Mouse (Mus musculus): Measurements from ENCODE around the gene Hnrnpc. TPM values are rescaled to one million over a fixed set of nuclear protein-coding genes. Genes with fewer than 3 reads are reported as not detected.
A peak's percentile ranks its signal among the peaks of the same experiment; 100 is the strongest.

The Hnrnpc gene
- 100 to 1,000 TPM; 414 to 423 TPM for polyA plus RNA-seq (2017; shearing (Covaris generic))

- ATAC-seq, result peak; percentile 93
Measured at GRCm38 (mm10) chr14:52103856-52104676, at the start of gene Hnrnpc. Gene Hnrnpc, minus strand, starts transcription at chr14:52104028.

DNA sequence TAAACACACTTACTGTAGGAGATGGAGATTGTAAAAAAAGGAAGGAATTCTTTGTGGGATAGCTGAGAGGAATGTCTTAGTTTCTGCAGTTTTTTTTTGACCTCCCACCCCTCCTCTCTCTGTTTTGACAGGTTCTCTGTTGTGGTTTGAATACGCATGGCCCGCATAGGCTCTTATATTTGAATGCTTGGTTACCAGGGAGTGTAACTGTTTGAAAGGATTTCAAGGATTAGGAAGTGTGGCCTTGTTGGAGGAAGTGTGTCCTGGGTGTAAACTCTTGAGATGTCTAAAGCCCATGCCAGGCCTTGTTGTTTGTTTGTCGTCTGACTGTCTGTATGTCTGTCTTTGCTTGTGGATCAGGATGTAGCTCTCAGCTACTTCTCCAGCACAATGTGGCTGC lies 48.8 kb upstream of the Hnrnpc start:
- no peak for ATAC-seq

DNA sequence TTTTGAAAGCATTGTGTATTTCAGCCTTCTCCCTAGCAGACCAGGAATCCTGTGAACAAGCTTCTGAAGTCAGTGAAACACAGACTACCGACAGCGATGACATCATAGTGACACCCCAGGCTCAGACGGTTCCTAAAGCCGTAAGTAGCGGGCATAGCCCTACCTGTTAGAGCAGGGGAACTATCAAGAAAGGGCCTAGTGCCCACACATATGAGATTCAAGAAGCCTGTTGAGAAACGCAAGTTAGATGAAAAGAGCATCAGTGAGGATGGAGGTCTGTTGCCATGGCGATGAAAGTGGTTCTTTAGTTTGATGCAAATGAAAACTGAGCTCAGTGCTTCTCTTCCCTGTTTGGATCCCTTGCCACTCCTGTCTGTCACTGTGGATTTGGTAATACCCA lies 48.4 kb upstream of the Hnrnpc start:
- ATAC-seq, result no peak

- no peak for ATAC-seq
Measured at GRCm38 (mm10) chr14:52149888-52150287, 46.1 kb upstream of the Hnrnpc start.

- peak; percentile 43 for ATAC-seq
Measured at GRCm38 (mm10) chr14:52146540-52146939, 42.7 kb upstream of the Hnrnpc start.

DNA sequence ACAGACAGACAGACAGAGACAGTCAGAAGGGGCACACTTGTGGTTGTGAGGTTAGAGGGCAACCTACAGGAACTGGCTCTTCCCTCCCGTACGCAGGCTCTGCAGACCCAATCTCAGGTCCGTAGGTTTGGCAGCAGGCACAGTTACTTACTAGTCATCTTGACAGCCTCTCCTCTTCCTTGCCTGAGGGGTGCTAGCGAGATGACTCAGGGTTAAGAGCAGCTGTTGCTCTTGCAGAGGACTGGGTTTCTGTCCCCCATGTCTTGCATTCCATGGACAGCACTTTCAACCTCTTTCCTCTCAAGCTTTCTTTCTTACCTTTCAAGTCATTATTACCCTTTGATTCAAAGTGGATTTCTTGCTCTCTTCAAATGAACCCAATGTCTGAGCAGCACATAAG lies 40.3 kb upstream of the Hnrnpc start:
- no peak for ATAC-seq

DNA sequence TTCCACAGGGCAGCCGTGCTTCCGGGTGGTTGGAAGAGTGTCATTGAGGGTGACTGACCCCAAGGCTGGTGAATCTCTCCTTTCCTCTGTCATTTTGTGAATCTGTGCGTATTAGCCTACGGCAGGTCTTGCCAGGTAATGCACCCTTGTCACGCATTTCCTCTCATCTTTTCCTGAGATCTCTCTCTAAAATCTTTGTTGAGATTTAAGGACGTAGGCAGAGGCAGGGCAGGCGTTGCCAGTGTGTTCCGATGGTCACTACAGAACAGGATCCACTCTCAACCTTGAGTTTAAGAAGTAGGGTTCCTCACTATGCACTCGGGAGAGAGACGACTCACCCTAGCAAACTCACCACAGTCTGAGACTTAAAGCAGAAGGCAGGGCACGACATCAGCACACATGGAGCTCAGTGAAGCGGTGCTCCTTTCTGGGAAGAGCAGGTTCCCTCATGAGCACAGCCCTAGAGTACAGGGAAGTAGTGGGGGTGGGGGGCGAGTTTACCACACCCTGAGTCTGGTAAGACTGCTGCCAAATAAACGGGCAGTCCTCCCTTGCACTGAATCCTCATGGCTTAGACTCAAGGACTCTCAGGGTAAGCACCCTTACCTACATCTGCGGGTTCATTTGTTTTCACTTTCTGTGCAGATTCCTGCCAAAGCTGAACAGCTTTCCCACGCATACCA lies 37.8 kb upstream of the Hnrnpc start:
- ATAC-seq, result no peak

DNA sequence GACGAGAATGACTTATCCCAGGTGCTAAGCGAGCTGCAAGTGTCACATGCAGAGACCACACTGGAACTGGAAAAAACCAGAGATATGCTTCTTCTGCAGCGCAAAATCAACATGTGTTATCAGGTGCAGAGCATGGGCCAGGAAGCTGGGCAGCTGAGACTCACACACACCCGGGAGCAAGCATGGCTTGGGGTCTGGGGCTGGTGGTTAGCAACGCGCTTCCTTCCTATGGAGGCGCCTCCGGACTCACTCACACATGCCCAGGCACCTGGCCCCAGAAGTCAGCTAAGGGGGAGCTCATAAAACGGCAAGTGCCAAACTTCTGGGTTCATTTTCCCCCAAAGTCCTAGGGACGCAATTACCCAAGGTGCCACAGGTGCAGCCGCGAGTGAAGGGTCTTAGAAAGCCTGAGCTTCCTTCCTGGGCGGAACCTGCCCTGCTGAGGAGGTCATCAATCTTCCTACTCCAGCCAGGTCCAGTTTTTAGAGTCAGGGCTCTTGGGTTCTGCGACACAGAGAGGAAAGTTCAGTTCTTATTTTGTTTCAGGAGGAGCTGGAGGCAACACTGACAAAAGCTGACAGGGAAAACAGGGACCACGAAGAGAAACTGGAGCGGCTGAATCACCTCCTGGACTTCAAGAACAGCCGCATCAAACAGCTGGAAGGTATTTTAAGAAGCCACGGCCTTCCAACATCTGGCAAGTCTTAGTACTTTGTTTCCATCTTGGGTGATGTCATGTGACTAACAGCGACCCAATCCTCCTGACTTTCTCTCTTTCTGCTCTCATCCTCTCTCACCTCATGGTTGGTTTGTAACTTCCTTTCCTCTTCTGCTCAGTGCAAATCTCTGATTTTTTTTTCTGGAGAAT lies 37.0 kb upstream of the Hnrnpc start:
- peak; percentile 96 for ATAC-seq

- ATAC-seq, result no peak
Measured at GRCm38 (mm10) chr14:52133584-52133983, 29.8 kb upstream of the Hnrnpc start.

GRCm38 (mm10) chr14:52124636-52125035 lies 20.8 kb upstream of the Hnrnpc start:
- no peak for ATAC-seq

- peak; percentile 48 for ATAC-seq
Measured at GRCm38 (mm10) chr14:52123918-52124317, 20.1 kb upstream of the Hnrnpc start.

GRCm38 (mm10) chr14:52120169-52120568 lies 16.3 kb upstream of the Hnrnpc start:
- ATAC-seq, result no peak

GRCm38 (mm10) chr14:52118823-52119608 lies 15.2 kb upstream of the Hnrnpc start:
- ATAC-seq, result peak; percentile 67

DNA sequence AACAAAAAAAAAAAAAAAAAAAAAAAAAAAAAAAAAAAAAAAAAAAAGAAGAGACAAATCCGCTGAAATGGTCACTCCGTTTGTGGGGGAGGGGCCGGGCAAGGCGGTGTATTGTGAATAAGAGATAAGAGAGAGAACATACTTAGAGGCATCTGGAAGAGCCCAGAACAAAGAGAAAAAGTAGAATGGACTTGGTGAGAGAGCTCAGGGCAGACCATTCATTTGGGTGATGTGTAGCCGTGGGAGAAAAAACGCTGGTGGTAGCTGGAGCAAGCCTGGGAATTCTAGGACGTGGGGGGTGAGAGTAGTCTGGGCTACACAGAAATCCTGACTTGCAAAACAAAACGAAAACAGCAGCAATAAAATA lies 14.6 kb upstream of the Hnrnpc start:
- ATAC-seq, result no peak

GRCm38 (mm10) chr14:52117241-52117640 lies 13.4 kb upstream of the Hnrnpc start:
- ATAC-seq, result no peak

DNA sequence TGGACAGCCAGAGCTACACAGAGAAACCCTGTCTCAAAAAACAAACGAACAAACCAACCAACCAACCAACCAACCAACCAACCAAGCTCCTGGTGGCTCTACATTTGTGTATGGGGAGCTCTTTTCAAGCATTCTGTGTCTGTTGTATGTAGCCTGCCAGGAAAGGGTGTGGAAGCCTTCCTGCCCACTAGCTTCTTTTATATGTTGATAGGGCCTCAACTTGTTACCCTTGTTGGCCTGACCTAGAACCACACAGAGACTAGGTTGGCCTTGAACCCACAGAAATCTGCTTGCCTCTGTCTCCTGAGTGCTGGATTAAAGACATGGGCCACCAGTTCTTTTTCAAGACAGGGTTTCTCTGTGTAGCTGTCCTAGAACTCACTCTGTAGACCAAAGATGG lies 10.3 kb upstream of the Hnrnpc start:
- no peak for ATAC-seq

GRCm38 (mm10) chr14:52110346-52110745 lies 6.5 kb upstream of the Hnrnpc start, which contains the start of gene Rpgrip1:
Gene Rpgrip1, plus strand, starts transcription at chr14:52110704.
- ATAC-seq, result no peak

GRCm38 (mm10) chr14:52108025-52108424 lies 4.2 kb upstream of the Hnrnpc start:
- no peak for ATAC-seq

DNA sequence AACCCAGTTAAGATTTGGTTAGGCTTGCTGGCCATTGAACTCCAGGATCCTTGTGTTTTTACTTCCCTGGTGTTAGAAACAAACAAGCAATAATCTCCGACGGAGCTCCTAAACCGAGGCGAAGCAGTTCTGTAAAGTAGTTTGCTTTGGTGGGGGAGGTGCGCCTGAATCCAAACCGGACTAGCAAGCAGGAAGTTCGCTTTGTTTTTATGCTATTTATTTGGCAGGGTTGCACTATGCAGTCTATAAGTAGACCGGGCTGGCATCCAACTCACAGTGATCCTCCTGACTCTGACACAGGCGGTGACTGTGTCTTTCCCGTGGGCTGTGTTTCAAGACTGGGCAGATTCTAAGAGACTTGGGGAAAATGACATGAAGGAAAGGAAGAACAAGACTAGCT lies 2.9 kb upstream of the Hnrnpc start:
- ATAC-seq, result no peak

DNA sequence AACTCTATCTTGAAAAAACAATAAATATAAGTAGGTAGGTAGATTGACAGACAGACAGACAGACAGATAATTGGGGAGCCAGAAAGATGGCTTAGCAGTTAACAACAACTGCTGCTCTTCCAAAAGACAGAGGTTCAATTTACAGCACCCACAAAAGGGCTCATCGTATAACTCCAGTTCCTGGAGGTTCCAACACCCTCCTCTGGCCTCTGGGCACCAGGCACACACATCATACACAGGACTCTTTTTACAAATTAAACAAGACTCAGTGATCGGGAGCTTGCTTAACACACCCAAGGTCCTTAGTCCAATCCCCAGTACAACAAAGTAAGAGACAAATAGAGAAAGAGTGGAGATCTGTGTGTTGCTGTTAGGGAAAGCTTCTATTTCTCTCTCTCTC lies 1.5 kb upstream of the Hnrnpc start:
- no peak for ATAC-seq

GRCm38 (mm10) chr14:52104677-52105285 lies 953 bp upstream of the Hnrnpc start:
- ATAC-seq, result no peak

DNA sequence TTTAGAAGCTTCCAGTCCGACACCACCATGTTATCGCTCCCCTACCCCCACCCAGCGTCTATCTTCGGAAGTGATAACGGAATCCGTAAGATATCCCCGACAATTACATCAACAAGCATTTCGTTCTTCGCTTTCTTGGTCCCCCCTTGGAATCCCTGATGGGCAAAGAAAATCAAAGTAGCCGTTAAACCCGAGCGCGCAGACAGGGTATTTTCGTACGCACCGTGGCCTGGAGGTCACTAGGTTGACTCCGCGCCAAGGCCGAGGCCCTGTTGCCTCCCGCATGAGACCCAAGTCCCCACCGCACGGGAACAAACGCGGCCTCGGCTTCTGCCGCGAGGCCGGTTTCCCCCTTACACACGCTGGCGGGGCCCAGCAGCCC lies 363 bp downstream of the Hnrnpc start:
- ATAC-seq, result peak; percentile 1

Measured in activated CD4-positive, CD25-positive, alpha-beta regulatory T cell, adult 4 months (primary cell).